Mouse (Mus musculus) gastrocnemius, adult 2 months (tissue): ENCODE measurements around the gene Osbpl7. TPM values are rescaled to one million over a fixed set of nuclear protein-coding genes. Genes with fewer than 3 reads are reported as not detected.

ENCODE experiments used
- DNase-seq: peaks from one replicate; pipeline ENCODE4 v3.0.0; 2022
- H3K27ac ChIP-seq: fragments of 200-600 bp; 2 replicates; pipeline ENCODE4 v1.8.1; 2022; ENCODE audit warnings: mild to moderate bottlenecking
- H3K4me3 ChIP-seq: fragments of 200-600 bp; 2 replicates; pipeline ENCODE4 v1.8.1; 2022; ENCODE audit warnings: mild to moderate bottlenecking, moderate library complexity
- CTCF ChIP-seq: fragments of 200-600 bp; IDR thresholded peaks from 2 replicates; pipeline ENCODE4 v1.8.1; 2022; ENCODE audit warnings: antibody characterized with exemption, mild to moderate bottlenecking, moderate library complexity
- intact Hi-C: fragments of 180-260 bp; cut with DNase I; formaldehyde crosslinking; loops from one replicate; pipeline ENCODE4 v1.15.1; 2025
- microRNA-seq: library from miRNA; unstranded; fragments of <30 nt; microRNA quantifications from one replicate; pipeline ENCODE4 v1.2.0, GENCODE M21; 2021
- total RNA-seq, 2 experiments: library from RNA; stranded (reverse); gene quantifications; 2 replicates each; pipeline ENCODE4 v1.2.3; 2021

Gene Osbpl7
- total RNA-seq, 2 experiments from 2014 or later, result 2.2 to 4.3 TPM

DNA sequence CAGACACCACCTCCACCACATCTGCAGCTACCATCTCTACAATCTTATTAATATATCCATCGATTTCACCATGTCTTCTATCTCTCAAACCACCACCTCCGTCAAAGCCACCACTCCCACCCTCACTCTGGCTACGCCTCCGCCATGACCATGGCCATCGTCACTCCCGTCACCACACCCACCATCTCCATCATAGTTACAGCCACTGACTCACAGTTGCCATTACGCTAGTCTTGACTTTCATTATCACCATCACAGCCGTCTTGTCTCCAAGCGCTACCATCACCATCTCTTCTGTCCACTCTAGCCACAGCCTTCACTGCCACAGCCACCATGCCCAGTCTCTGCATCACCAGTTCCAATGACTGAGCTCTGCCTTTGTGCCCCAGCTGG is 53.7 kb downstream of the Osbpl7 start:
- TF ChIP-seq CTCF, result no peak
- Histone ChIP-seq H3K27ac (no peak overlapping the region), H3K4me3 (no peak overlapping the region)
- intact Hi-C loops, result loop anchor here (10.0 kb wide), 1 partner anchor 161 kb away; no protein-coding TSS in a partner anchor
- DNase-seq, result peak; percentile 8

DNA sequence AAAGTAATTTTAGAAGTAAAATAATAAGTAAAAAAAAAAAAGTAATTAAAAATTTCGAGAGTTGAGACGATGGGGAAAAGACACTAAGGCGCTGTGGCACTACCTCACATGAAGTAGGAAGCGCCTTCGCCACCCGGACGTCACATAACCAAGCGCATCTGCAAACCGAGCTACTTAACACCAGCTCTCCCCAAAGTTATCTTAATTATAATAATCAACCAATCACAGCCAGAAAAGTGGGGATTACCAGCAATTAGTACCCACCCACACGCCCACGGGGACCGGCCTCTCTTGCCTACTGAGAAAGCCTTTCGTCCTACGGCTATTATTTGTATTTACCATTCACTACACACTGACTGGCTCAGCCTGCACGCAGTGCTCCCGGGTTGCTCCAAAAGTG is 58.5 kb downstream of the Osbpl7 start:
- Histone ChIP-seq H3K27ac (no peak overlapping the region), H3K4me3 (no peak overlapping the region)
- intact Hi-C loops, result loop anchor here (10.0 kb wide), 1 partner anchor 156 kb away; no protein-coding TSS in a partner anchor
- TF ChIP-seq CTCF, result no peak
- DNase-seq, result no peak

DNA sequence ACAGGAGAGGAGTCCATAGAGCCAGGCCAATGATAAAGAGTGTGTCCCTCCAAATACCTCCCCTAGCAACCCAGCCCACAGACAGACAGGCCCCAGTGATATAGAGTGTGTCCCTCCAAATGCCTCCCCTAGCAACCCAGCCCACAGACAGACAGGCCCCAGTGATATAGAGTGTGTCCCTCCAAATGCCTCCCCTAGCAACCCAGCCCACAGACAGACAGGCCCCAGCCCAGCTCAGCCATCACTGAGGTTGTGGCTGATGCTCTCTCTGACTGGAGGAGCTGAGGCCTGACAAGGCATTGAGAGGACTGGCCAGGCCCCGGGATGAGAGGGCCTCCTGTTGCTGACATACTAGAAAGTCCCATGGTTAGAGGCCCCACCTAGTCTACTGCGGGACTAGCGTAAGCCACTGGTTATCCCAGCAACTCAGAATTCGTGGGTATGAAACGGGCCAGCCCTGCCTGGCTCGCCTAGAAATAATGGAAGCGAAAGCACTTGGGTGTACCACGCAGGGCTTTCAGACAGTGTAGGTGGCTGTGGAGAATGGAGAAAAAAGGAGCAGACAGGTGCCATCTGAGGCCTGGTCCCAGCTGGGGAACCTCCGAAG is 62.2 kb downstream of the Osbpl7 start:
- H3K27ac ChIP-seq, result no peak overlapping the region
- no peak overlapping the region for H3K4me3 ChIP-seq
- TF ChIP-seq CTCF, result no peak
- intact Hi-C loops, result no loop called here
- DNase-seq, result no peak

DNA sequence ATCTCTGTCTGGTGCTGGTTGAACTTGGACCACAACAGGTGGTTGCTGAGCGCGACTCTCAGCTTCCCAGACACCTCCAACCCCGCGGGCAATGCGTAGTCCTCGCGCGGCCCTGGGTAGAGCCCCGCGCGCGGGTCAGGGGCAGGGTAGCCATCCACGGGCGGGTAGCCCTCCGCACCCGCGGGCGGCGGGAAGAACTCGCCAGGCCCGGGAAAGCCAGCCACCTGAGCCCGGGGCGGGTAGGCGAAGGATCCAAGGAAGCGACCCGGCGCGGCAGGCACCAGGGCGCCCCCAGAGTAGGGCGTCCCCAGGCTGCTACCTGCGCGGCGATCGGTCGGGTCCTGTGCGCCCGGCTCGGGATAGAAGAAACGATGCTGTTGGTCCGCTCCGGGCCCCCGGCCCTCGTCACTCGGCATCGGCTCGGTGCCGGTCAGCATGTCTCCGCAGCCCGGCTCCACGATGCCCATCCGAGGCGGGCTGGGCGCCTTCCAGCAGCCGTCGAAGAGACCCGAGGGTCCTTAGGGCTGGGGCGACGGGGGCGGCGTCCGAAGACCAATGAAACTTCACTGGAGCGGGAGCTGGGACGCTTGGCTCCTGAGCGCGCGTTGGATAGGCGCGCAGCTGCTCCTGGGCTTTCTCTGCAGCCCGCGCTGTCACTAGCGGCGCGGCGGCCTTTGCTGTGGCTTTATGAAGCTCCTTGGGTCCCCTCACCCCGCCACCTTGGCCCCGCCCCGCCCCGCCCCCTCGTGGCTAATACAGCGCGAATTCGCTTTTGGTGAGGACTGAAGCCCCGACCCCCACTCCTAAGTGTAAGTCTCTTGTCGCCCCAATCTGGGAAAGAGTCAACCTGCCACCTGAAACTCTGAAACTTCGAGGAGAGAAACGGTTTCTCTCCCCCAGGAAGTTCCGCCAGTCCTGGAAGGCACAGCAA is 64.5 kb downstream of the Osbpl7 start, which contains the start of gene Tbx21:
TSS of gene Tbx21 (minus strand) at position 661 of the 931 bp plus-strand sequence.
- DNase-seq, result no peak
- no peak for TF ChIP-seq CTCF
- Histone ChIP-seq H3K27ac (peak within 1 kb of the TSS; percentile 4; the same call in 1 of the 2 replicates), H3K4me3 (peak within 1 kb of the TSS; percentile 70)
- intact Hi-C loops, result no loop called here

DNA sequence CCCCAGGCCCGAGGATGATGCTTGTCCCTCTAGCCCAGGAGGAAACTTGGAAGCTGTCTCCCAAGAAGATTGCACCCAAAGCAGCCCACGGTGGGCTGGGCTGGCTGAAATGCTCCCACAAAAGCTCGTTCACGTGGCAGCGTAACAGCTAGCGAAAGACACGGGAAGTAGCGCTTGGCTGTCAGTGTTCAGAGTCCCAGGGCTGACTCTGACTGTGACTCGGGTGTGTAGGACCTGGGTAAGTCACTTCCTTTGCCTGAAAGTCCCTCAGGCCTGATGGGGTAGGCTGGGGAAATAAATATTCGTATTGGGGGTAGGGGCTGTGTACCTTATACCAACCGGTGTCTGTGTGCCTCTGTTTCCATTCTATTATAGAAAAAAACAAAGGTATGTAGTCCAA is 65.4 kb downstream of the Osbpl7 start:
- Histone ChIP-seq H3K27ac (no peak overlapping the region), H3K4me3 (peak overlapping the region; percentile 70; the same call in 1 of the 2 replicates)
- no peak for TF ChIP-seq CTCF
- DNase-seq, result no peak
- intact Hi-C loops, result no loop called here

Small RNAs within 50 kb of the gene (microRNA-seq; reads per million reads assigned to microRNA genes)
- not detected for gene Mir8103

Other genes starting within 250 kb of the Osbpl7 start
- gene Nfe2l1, start 220.7 kb upstream of the Osbpl7 start, total RNA-seq, result 100 to 1,000 TPM; 395 to 484 TPM
- 10 to 100 TPM; 21.4 to 31.0 TPM for gene Copz2, start 200.8 kb upstream of the Osbpl7 start, total RNA-seq
- 10 to 100 TPM; 21.5 to 24.0 TPM for gene Cdk5rap3, start 134.1 kb upstream of the Osbpl7 start, total RNA-seq
- gene Prr15l, start 122.5 kb upstream of the Osbpl7 start, total RNA-seq, result not detected
- gene Pnpo, start 106.6 kb upstream of the Osbpl7 start, total RNA-seq, result 1 to 10 TPM; 7.4 to 8.2 TPM
- 10 to 100 TPM; 10.4 to 11.0 TPM for gene Sp2, start 67.7 kb upstream of the Osbpl7 start, total RNA-seq
- gene Sp6, start 37.2 kb upstream of the Osbpl7 start, total RNA-seq, result under 1 TPM in 1 of 2 experiments, not detected in 1; 0.10 TPM
- 10 to 100 TPM; 10.4 to 11.4 TPM for gene Scrn2, start 20.7 kb upstream of the Osbpl7 start, total RNA-seq
- not detected for gene Lrrc46, start 9.2 kb upstream of the Osbpl7 start, total RNA-seq
- 10 to 100 TPM; 36.9 to 50.7 TPM for gene Mrpl10, start 9.1 kb upstream of the Osbpl7 start, total RNA-seq
- under 1 TPM; 0.17 to 0.48 TPM for gene Tbx21, start 64.7 kb downstream of the Osbpl7 start, total RNA-seq
- gene Tbkbp1, start 100.9 kb downstream of the Osbpl7 start, total RNA-seq, result 1 to 10 TPM; 4.0 to 6.1 TPM
- 10 to 100 TPM; 49.2 to 58.9 TPM for gene Kpnb1, start 137.3 kb downstream of the Osbpl7 start, total RNA-seq
- gene Npepps, start 230.0 kb downstream of the Osbpl7 start, total RNA-seq, result 10 to 100 TPM; 57.6 to 77.2 TPM